Mouse (Mus musculus): ENCODE data around the gene Snapc1.

GRCm38 (mm10) chr12:74009448-74009911 lies 45.2 kb downstream of the Snapc1 start:
- TF ChIP-seq POLR2A (IDR thresholded peaks at IDR 0.05; ENCODE audit: low read depth, low read length): no peak
- TF ChIP-seq CTCF (IDR thresholded peaks at IDR 0.05; ENCODE audit: extremely low read depth, insufficient read depth, insufficient read length, insufficient replicate concordance): peak; percentile 80

Measured in spleen, adult 2 months (tissue).